Mouse (Mus musculus): ENCODE results near the gene B3gnt7. TPM values are rescaled to one million over a fixed set of nuclear protein-coding genes. Genes with fewer than 3 reads are reported as not detected.

Gene B3gnt7
- total RNA-seq (2017), result 1.9 to 10.4 TPM (median 2.5 TPM) in 3 replicates

DNA sequence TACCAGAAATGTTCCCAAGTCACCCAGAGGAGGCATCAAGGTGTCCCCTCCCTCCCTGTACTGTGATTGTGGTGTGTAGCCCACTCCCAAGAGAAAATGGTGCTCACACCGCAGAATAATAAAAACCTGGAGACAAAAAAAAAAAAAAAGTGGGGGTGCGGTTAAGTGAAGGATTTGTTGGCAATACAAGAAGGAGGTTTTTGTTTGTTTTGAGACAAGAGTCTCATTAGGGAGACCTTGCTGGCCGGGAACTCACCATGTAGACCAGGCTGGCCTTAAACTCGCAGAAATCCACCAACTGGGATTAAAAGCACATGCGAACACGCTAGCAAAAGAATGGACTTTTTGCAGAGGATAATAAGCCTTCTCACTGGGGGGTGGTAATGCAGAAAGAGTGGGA lies at the start of gene B3gnt7:
TSS of gene B3gnt7 (plus strand) at position 301 of the 400 bp plus-strand sequence.
- no peak for ATAC-seq (replicated peaks; ENCODE audit: insufficient number of reproducible peaks, low FRiP score, low TSS enrichment, poor library complexity, severe bottlenecking)

DNA sequence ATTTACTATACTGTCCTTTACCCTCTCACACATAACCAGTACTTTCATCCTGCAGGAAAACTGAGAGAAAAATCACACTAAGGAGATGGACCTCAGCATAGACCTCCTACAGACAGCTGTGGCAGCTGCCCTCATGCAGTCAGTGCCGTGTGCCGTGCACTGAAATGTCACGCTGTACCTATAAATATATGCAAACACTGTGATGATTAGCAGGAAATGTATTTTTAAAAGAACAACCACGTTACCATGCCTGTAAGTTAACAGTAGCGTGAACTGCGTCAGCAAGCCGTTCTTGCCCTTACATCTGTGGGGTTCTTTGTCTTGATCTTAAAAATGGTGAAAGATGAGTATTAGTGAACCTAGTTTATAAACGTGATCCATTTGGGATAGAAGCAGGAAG lies 49.2 kb upstream of the B3gnt7 start:
- no peak for ATAC-seq (replicated peaks; ENCODE audit: insufficient number of reproducible peaks, low FRiP score, low TSS enrichment, poor library complexity, severe bottlenecking)

DNA sequence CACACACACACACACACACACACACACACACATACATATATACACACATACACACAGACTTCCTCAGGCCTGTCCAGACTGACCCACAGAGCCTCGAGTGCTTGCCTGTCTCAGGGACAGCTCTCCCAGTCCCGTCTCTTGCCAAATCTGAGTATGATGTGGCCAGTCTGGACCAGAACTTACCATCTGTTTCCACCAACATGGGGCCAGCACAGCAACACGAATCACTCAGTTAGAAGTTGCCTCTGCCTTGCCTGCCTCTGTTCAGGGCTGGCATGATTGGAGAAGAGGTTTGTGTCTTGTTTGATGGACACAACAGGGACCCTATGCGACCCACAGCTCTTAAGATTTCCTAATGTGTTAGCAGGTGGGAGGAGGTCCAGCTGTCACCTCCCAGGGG lies 46.3 kb upstream of the B3gnt7 start:
- no peak for ATAC-seq (replicated peaks; ENCODE audit: insufficient number of reproducible peaks, low FRiP score, low TSS enrichment, poor library complexity, severe bottlenecking)

DNA sequence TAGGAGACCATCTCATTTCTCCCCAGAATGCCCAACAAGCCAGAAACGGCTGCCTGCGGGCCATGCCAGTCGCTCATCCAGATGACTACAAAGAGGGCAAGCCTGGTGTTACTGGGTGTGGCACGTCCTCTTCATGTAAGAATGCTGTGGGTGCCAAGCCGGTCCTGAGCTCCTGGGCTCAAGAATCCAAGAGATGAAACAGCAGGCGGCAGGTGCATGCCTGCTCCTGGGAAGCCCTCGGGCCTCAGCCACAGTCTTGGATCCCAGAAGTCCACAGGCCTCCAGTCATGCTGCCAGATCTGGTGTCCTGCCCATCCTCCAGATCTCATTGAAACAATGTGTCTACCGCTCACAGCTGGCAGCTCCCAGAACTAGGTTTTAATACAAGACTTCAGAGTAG lies 45.4 kb upstream of the B3gnt7 start:
- ATAC-seq (replicated peaks; ENCODE audit: insufficient number of reproducible peaks, low FRiP score, low TSS enrichment, poor library complexity, severe bottlenecking), result no peak

DNA sequence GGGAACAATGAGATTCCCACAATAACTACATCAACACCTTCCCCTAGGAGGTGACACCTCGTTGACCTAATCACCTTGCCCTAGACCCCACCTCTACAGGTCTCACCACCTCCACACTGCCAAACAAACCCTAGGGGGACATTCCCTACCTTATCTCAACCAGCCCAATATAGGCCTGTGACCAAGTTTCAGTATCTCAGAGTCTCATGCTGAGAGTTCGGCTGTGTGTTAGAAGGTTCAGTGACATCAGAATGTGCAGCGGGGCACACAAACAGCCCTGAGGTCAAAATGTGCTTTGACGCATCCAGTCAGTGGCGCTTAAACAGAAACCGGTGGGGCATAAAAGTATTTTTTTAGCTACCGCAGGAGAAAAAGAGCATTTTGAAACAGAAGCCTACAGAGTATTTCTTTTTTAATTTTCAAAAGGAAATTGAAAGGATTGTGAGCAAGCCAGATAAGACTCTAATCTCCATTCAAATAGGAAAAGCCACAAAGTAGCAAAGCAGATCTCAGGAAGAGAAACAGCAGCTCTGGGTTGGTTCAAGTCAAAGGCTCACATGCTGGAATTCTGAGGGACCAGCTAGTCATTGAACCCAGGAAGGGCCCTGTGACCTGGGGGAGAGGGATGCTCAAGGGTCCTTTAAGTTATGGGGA lies 44.3 kb upstream of the B3gnt7 start:
- ATAC-seq (replicated peaks; ENCODE audit: insufficient number of reproducible peaks, low FRiP score, low TSS enrichment, poor library complexity, severe bottlenecking), result no peak

DNA sequence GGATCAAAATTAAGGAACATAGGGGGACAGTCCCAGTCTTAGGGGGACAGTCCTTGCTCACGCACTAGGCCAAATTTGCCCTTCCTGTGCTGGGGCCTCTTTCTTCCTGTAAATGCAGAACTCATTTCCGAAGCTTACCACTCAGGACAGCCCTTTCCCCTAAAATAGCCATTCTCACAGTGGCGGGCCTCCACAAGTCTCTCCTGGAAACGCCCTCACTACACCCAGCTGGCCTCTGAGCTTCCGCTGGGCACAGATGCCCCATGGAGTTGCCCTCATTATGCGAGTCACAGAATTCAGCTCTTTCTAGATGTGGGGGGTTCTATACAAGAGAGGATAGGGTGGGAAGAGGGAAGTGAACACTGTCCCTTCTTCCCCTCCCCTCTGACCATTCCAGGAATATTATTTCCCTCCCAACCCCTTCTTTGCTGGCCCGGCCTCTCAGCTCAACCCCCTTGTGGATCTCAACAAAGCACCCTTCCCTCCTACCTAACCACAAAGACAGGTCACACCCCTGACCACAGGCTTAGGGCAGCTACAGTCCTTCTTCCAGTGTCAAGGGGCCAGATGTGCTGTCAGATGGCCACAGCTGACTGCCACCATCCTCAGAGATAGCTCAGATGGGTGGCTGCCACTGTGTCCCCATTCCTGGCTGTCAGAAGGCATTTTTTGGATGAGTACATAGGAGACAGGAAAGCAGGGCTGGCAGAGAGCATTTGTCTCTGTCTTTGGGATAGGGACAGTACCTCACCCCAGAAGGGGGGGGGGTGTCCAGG lies 38.9 kb upstream of the B3gnt7 start:
- ATAC-seq (replicated peaks; ENCODE audit: insufficient number of reproducible peaks, low FRiP score, low TSS enrichment, poor library complexity, severe bottlenecking), result peak; percentile 82

DNA sequence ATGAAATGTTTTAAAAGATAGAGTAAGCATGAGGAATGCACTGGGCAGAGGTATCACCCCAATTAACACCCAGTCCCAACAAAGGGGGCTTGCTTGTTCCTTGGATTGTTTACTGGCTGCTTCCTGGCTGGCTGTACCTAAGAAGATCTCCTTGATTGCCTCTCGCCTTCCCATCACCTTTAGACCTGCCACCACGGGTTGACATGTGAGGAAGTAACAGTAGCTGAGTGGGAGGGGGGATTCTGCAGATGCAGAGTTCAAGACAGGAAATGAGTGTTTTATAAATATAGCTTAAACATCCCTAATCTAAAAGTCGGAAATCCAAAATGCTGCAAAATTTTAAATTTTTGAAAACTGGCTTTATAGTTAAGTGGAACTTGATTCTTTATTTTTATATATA lies 37.6 kb upstream of the B3gnt7 start:
- no peak for ATAC-seq (replicated peaks; ENCODE audit: insufficient number of reproducible peaks, low FRiP score, low TSS enrichment, poor library complexity, severe bottlenecking)

DNA sequence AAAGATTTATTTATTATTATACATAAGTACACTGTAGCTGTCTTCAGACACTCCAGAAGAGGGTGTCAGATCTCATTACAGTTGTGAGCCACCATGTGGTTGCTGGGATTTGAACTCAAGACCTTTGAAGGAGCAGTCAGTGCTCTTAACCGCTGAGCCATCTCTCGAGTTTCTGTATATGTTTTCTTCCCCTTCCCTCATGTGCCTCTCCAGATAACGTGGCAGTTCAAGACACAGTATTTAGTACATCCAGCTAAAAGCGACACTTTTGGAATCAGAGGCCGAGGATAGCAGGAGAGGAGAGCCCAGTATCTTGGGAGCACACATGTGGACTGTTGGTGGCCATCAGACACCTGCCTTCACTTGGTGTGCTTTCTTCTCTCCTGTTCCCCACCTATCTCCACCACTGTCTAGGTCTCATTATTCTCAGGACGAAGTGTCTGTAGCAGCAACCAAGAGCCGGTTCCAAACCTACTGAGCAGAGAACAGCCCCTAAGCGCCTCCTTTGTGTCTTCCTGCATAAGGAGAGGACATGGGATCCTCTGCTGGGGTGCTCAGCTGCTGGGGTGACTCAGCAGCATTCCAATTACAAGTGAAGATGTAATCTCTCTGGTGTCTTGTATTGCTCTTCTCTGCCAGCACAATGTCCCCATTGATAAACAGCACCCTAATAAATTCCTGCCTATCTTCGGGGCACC lies 34.0 kb upstream of the B3gnt7 start:
- no peak for ATAC-seq (replicated peaks; ENCODE audit: insufficient number of reproducible peaks, low FRiP score, low TSS enrichment, poor library complexity, severe bottlenecking)

DNA sequence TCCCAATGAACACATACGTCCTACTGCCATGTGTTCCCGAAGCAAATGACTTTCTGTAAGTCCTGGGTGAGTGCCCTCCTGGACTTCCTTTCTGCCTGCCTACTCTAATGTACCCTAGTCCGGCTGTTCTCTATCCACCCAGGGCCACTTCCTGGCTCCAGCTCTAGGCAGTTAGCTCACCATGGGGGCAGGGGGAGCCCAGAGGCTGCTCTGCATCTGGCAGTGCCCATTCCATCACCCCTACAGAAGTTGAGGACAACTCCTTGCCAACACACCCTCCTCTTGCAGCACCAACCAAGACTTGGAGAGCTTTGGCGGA lies 33.5 kb upstream of the B3gnt7 start:
- ATAC-seq (replicated peaks; ENCODE audit: insufficient number of reproducible peaks, low FRiP score, low TSS enrichment, poor library complexity, severe bottlenecking), result no peak

DNA sequence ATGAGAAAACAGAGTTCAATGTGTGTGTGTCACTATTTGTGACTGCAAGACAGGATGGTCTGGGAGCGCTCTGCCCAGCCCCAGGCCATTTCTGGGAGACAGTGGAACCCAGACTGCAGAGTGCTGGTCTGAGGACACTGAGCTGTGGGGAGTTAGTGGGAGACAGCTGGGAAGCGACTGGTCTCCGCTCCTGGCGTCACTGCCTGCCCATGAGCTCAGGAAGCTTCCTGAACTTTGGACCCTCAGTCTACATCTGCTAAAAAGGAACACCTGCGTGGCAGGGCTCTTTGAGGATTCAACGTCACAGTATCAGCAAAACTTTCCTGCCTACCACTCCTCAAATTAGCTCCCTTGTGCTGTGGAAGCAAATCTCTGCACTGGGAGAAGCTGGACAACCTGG lies 30.9 kb upstream of the B3gnt7 start:
- ATAC-seq (replicated peaks; ENCODE audit: insufficient number of reproducible peaks, low FRiP score, low TSS enrichment, poor library complexity, severe bottlenecking), result no peak

DNA sequence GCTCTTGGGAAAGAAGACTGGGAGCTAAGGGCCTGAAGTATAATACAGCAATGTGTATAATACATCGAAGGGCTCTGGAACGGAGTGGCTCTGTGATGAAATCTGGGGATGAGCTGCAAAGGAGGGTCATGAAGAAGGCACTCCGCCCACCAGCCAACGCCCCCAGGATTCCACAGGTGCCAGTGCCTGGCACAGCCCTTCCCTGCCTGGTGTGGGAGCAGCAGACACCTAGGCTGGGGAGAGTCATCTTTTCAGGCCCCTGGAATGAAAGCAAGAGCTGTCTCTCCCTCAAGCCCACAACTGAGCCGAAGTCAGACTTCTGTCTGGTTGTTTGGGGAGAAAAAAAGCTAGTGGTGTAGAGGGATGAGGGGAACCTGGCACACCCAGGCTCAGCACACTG lies 25.6 kb upstream of the B3gnt7 start:
- ATAC-seq (replicated peaks; ENCODE audit: insufficient number of reproducible peaks, low FRiP score, low TSS enrichment, poor library complexity, severe bottlenecking), result no peak

DNA sequence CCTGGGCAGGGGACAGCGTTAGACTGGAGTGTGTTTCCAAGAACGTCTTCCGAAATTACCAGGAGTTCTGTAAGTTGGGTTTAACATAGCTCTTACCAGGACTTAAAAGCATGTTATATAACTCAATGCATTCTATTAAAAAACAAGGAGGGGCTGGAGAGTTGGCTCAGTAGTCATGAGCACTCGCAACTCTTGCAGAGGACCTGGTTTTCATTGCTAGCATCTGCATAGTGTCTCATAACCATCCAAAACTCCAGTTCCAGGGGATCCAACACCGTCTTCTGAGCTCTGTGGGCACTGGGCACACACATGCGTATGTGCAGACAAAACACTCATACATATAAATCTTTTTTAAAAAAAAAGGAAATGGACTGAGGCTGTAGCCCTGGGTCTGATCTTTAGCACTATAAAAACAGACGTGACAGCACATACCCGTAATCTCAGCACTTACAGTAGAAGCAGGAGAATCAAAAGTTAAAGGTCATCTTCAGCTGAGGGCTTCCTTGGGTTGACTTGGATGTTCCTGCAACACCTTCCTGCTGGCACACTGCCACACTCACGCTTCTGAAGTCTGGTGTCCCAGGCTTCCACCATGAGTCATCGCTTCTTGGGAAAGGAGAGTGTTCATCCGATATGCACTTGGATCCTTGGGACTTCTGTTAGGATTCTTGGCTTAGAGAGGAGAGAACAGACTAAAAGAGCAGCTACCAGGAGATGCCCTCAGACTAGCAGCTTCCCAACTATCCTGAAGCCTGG lies 20.7 kb upstream of the B3gnt7 start:
- no peak for ATAC-seq (replicated peaks; ENCODE audit: insufficient number of reproducible peaks, low FRiP score, low TSS enrichment, poor library complexity, severe bottlenecking)

DNA sequence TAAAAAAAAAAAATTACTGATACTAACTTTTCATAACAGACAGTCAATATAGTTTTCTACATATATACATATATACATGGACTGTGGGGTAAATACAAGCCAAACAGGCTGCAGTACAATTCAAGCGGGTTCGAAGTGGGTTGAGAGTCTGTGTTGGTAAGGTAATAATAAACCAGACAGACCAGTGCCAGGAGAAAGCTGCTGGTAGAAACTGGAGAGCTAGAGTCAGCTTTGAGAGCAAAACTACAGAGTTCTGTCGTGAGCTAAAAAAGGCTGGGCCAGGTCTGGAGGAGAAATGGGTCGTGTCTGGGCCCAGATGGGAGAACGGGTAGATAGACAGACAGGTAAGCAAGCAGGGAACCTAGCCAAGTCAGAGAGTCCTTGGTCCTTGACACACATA lies 18.5 kb upstream of the B3gnt7 start:
- no peak for ATAC-seq (replicated peaks; ENCODE audit: insufficient number of reproducible peaks, low FRiP score, low TSS enrichment, poor library complexity, severe bottlenecking)

DNA sequence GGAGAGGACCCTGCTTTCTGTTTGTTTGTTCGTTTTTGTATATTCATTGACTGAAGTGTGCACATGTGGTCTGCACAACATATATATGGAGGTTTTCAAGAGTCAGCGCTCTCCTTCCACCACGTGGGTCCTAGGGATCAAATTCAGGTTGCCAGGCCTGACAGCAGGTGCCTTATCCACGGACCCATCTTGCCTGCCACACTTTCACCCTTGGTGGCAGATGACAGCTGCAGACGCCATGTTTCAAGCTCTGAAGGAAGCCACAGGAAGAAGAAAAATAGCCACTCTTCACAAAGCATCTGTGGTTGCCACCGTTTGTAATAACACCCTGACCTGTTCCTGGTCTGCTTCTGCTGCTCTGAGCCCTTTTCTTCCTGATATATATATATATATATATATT lies 17.3 kb upstream of the B3gnt7 start:
- ATAC-seq (replicated peaks; ENCODE audit: insufficient number of reproducible peaks, low FRiP score, low TSS enrichment, poor library complexity, severe bottlenecking), result no peak

DNA sequence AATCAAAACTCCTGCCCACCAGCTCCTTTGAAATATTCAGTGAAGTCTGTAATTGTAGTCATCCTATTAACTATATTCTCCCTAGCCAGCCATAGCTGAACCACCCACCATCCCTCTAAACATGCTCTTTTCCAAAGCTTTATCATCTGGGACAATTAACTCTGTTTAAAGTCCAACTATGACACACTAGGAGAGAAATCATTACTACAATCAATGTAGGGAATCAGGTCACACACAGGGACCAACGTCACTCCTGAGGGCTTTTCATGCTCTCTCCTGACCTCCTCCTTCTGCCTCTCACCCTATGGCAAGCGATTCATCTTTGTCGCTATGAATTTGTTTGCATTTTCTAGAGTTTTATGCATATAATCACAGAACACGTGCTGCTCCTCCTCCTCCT lies 15.2 kb upstream of the B3gnt7 start:
- no peak for ATAC-seq (replicated peaks; ENCODE audit: insufficient number of reproducible peaks, low FRiP score, low TSS enrichment, poor library complexity, severe bottlenecking)

DNA sequence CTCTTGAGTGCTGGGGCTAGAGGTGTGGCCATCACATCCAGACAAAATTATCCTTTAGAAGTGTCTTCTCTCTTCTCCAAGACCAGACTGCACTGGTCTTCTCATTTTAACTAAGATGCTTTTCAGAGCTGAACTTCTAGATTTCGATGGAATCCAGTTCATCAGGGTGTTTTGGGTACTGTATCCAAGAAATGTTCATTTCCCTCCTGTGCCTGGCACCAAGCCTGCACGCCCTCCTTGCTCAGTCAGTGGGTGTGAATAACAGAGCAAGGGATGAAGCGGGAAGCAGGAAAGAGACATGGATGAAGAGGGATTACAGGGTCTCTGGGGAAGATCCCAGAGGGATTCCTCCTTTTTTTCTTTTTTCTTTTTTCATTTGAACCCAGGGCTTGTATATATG lies 12.2 kb upstream of the B3gnt7 start:
- ATAC-seq (replicated peaks; ENCODE audit: insufficient number of reproducible peaks, low FRiP score, low TSS enrichment, poor library complexity, severe bottlenecking), result no peak

DNA sequence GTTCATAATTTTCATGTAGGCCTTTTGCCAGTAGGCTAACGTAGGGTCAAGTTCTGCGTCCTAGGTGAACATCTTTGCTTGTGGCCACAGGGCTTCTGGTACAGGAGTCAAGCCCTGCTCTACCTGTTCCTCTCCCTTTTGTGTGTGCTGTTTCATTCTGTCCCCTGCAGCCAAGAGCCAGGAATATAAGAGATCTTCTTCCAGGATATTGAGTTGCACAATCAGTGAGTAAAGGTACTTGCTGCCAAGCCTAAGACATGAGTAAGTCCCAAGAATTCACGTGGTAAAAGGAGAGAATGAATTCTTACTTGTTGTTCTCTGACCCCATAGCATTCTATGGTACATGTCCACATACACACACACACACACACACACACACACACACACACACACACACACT lies 9.5 kb upstream of the B3gnt7 start:
- no peak for ATAC-seq (replicated peaks; ENCODE audit: insufficient number of reproducible peaks, low FRiP score, low TSS enrichment, poor library complexity, severe bottlenecking)

DNA sequence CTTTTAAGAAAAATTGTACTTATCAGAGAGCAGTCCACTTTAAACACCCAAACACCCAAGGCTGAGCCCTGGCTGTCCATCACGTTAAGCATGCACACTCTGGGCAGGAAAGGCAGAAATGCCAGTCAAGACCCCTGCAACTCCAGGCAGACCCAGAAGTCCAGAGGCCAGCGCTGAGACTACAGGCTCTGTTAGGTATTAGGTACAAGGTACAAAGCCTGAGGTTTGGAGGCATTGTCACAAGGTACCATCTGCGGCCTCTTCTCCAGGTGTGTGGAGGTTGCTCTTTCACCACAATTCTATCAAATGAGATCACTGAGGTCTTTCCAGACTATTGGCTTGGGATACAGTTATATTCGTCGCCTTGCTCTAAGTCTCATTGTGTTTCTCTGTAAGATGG lies 8.8 kb upstream of the B3gnt7 start:
- ATAC-seq (replicated peaks; ENCODE audit: insufficient number of reproducible peaks, low FRiP score, low TSS enrichment, poor library complexity, severe bottlenecking), result no peak

DNA sequence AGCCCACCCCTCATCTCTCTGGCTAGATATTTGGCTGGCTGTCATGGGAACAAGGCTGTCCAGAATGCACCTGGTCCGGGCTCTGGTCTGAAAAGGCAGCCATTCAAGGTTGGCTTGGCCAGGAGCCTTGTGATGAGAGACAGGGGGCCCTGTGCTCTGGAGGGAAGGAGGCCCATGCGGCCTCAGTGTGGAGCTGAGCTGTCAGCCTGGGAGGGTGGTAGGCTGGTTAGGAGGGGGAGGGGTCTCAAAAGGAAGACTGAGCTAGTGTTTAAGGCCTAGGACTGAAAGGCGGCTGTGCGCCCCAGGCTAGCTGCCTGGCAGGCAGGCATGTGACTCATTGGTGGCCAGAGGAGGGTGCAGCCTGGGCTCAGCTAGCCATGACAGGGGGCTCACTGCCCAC lies 8.2 kb upstream of the B3gnt7 start:
- 0 out of 2 replicates have a peak, but pooled peaks have one; percentile 17 for ATAC-seq (replicated peaks; ENCODE audit: insufficient number of reproducible peaks, low FRiP score, low TSS enrichment, poor library complexity, severe bottlenecking)
